Mouse (Mus musculus) heart, postnatal 0 days (tissue): ENCODE data around the gene Kcnd3.

ENCODE experiments used
- CTCF ChIP-seq: IDR thresholded peaks from 2 replicates; pipeline ENCODE4 v1.5.1; 2016; ENCODE audit warnings: antibody characterized with exemption, control low read depth, low read depth
- EP300 ChIP-seq: IDR thresholded peaks from 2 replicates; pipeline ENCODE4 v1.6.1; 2016; ENCODE audit warnings: antibody characterized with exemption, low read depth

DNA sequence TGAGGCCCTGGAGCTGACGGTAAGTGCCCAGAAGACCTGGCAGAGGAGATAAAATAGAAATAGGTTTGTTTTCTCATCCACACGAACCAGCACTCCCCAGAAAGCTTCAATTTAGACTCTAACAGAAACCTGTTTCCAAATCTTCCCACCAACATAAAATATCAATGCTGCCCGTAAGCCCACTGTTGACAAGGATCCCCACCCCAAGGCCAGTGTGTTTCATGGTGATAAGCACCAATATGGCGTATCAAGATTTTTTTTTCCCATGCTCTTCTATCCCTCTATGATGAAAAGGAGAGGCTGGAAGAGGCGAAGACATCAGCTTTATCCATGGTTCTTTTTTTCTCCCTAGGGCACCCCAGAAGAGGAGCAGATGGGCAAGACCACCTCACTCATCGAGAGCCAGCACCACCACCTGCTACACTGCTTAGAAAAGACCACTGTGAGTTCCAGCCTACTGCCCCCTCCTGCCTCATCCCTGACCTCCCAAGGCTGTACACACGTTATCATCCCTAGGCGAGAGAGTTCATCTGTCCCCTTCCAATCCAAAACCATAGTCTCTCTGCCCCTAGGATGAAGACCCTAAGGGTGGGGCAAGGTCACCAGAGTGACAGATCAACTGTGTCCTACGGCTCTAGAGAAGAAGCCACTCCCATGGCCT is 213.1 kb downstream of the Kcnd3 start:
- TF ChIP-seq CTCF, result no peak
- no peak for TF ChIP-seq EP300
